In the genomic region with DNA sequence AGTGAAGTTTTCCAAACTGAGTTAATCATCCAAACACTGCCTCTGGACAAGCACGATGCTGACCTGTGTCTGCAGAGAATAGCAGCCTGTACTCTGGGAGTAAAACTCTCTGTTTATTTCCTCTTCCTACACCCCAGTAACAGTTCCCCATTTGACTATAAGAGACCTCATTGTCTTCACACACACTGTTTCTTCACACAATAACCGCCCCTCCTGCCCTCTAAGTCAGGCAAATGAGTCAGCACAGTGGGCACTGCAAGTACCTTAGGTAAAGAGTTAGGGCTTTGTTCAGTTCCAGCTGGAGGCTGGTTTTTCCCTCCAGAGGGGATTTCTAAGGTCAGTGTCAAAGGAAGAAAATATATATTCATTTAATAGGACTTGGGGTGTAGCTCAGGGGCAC, we compare ENCODE assay signal across 12 mouse cellular contexts. TPM values are rescaled to one million over a fixed set of nuclear protein-coding genes. Genes with fewer than 3 reads are reported as not detected.
DNase-seq lines count a peak whose midpoint lies in the region; ATAC-seq and TF ChIP-seq lines count a peak whose summit lies in the region.
"Had no signal": no experiment of that assay in that cellular context is flagged by ENCODE, and none has a peak within 500 bp of the region (broad histone marks: within the 10 kb centered on the region; RNA-seq: fewer than 3 reads in every experiment).

No protein-coding gene starts in this region.

- dilution Hi-C loops in CH12.LX (cut with MboI; ENCODE audit: extremely low pct_ligation_motif_present, extremely low pct_unique_long_range_greater_than_20kb, low sequenced_read_pairs), result no loop called here

- H3K9me3 ChIP-seq in liver, embryonic 16.5 days (replicated peaks; ENCODE audit: control insufficient read depth, low read length), result no peaks in the 10 kb centered on the region
- no peaks in the 10 kb centered on the region for H3K9me3 ChIP-seq in liver, embryonic 11.5 days (ENCODE audit: control insufficient read depth, low read length)
- H3K9me3 ChIP-seq in CH12.LX (replicated peaks; ENCODE audit: low read length), result no peaks in the 10 kb centered on the region
- no peaks in the 10 kb centered on the region for H3K9me3 ChIP-seq in liver, postnatal 0 days (ENCODE audit: low read length)
- no peaks in the 10 kb centered on the region for H3K9me3 ChIP-seq in forebrain, postnatal 0 days (ENCODE audit: low read length)
- H3K9me3 ChIP-seq: embryonic facial prominence, embryonic 15.5 days; hindbrain, embryonic 13.5 days had no signal

- TF ChIP-seq CTCF in CH12.LX (conservative IDR thresholded peaks at IDR 0.05 in 1 of 2, IDR thresholded peaks at IDR 0.05 in 1 of 2; ENCODE audit: low read depth in 2 of 2, low read length in 2 of 2), result no peak
- no peak for TF ChIP-seq CTCF in liver, postnatal 0 days (IDR thresholded peaks at IDR 0.05; ENCODE audit: low read depth)
- no peak for TF ChIP-seq CTCF in forebrain, postnatal 0 days (IDR thresholded peaks at IDR 0.05; ENCODE audit: low read depth)

- TF ChIP-seq RAD21 in CH12.LX (IDR thresholded peaks at IDR 0.05; ENCODE audit: low read depth, low read length), result no peak

- no peaks in the 10 kb centered on the region for H3K79me2 ChIP-seq in CH12.LX (replicated peaks; ENCODE audit: control insufficient read depth, extremely low read depth, insufficient read depth, poor library complexity, severe bottlenecking)

- H3K4me2 ChIP-seq in liver, embryonic 16.5 days (ENCODE audit: low read depth, low read length), result no peak overlapping the region
- no peak overlapping the region for H3K4me2 ChIP-seq in liver, embryonic 11.5 days
- no peak overlapping the region for H3K4me2 ChIP-seq in CH12.LX (ENCODE audit: insufficient read depth, low read depth, poor library complexity, severe bottlenecking)
- H3K4me2 ChIP-seq in liver, postnatal 0 days (ENCODE audit: low read depth, low read length), result no peak overlapping the region
- no peak overlapping the region for H3K4me2 ChIP-seq in forebrain, postnatal 0 days (ENCODE audit: low read depth)
- H3K4me2 ChIP-seq: embryonic facial prominence, embryonic 15.5 days; hindbrain, embryonic 13.5 days had no signal

- ATAC-seq in liver, embryonic 16.5 days (ENCODE audit: low read depth), result peak; percentile 47; the same call in 1 of the 2 replicates
- no peak for ATAC-seq in liver, embryonic 11.5 days (replicated peaks; ENCODE audit: low FRiP score)
- ATAC-seq in liver, postnatal 0 days, result peak; percentile 45
- ATAC-seq in CD4-positive, CD25-positive, alpha-beta regulatory T cell, adult 4 months, result no peak
- ATAC-seq in forebrain, postnatal 0 days, result no peak
- ATAC-seq: midbrain, embryonic 16.5 days had no signal

- TF ChIP-seq POLR2A in CH12.LX (IDR thresholded peaks at IDR 0.05; ENCODE audit: low read depth, low read length), result no peak

- H3K36me3 ChIP-seq in liver, embryonic 16.5 days (ENCODE audit: control insufficient read depth, insufficient read depth), result no peaks in the 10 kb centered on the region
- H3K36me3 ChIP-seq in liver, embryonic 11.5 days (ENCODE audit: control insufficient read depth, insufficient read depth, low read length), result no peaks in the 10 kb centered on the region
- no peaks in the 10 kb centered on the region for H3K36me3 ChIP-seq in CH12.LX (replicated peaks in 1 of 2; ENCODE audit: control insufficient read depth in 1 of 2, insufficient read depth in 1 of 2, low read length in 1 of 2)
- H3K36me3 ChIP-seq in liver, postnatal 0 days (replicated peaks; ENCODE audit: insufficient read depth, low read length), result no peaks in the 10 kb centered on the region
- H3K36me3 ChIP-seq in forebrain, postnatal 0 days (ENCODE audit: insufficient read depth), result no peaks in the 10 kb centered on the region
- H3K36me3 ChIP-seq: embryonic facial prominence, embryonic 15.5 days; hindbrain, embryonic 13.5 days had no signal

- H3K27me3 ChIP-seq in liver, embryonic 16.5 days (ENCODE audit: control insufficient read depth, insufficient read depth, low read depth, low read length), result no peaks in the 10 kb centered on the region
- H3K27me3 ChIP-seq in liver, embryonic 11.5 days (replicated peaks; ENCODE audit: control insufficient read depth, insufficient read depth, low read length), result no peaks in the 10 kb centered on the region
- H3K27me3 ChIP-seq in CH12.LX (replicated peaks), result no peaks in the 10 kb centered on the region
- no peaks in the 10 kb centered on the region for H3K27me3 ChIP-seq in liver, postnatal 0 days (ENCODE audit: insufficient read depth, low read length)
- no peaks in the 10 kb centered on the region for H3K27me3 ChIP-seq in forebrain, postnatal 0 days (ENCODE audit: insufficient read depth, low read length)
- H3K27me3 ChIP-seq: embryonic facial prominence, embryonic 15.5 days; hindbrain, embryonic 13.5 days had no signal

- no peak overlapping the region for H3K9ac ChIP-seq in liver, embryonic 16.5 days (ENCODE audit: low read depth, low read length)
- H3K9ac ChIP-seq in liver, embryonic 11.5 days (ENCODE audit: low read depth, low read length), result no peak overlapping the region
- no peak overlapping the region for H3K9ac ChIP-seq in CH12.LX (ENCODE audit: insufficient read depth, low read depth)
- no peak overlapping the region for H3K9ac ChIP-seq in liver, postnatal 0 days (replicated peaks)
- no peak overlapping the region for H3K9ac ChIP-seq in forebrain, postnatal 0 days
- H3K9ac ChIP-seq: embryonic facial prominence, embryonic 15.5 days; hindbrain, embryonic 13.5 days had no signal

- TF ChIP-seq EP300 in CH12.LX (IDR thresholded peaks at IDR 0.05; ENCODE audit: low read length), result no peak
- no peak for TF ChIP-seq EP300 in liver, postnatal 0 days (IDR thresholded peaks at IDR 0.05; ENCODE audit: low read depth)

- no peak for DNase-seq in liver, embryonic 11.5 days (ENCODE audit: low spot score)
- DNase-seq in CH12.LX (ENCODE audit: extremely low read depth) (peak; percentile 33), MEL-GATA-1-ER (ENCODE audit: extremely low read depth, low read depth) (peak; percentile 67)
- DNase-seq in liver, postnatal 0 days, result no peak
- no peak for DNase-seq in kidney, postnatal 14 days
- no peak for DNase-seq in forebrain, postnatal 0 days
- DNase-seq: kidney, postnatal 25 days had no signal

- H3K27ac ChIP-seq in liver, embryonic 16.5 days (ENCODE audit: low read length), result no peak overlapping the region
- no peak overlapping the region for H3K27ac ChIP-seq in liver, embryonic 11.5 days (ENCODE audit: low read depth, low read length)
- H3K27ac ChIP-seq in CH12.LX (ENCODE audit: insufficient read depth, low read depth), result no peak overlapping the region
- H3K27ac ChIP-seq in liver, postnatal 0 days (ENCODE audit: low read depth), result peak overlapping the region; percentile 51; the same call in 1 of the 2 replicates
- no peak overlapping the region for H3K27ac ChIP-seq in forebrain, postnatal 0 days (ENCODE audit: low read depth, low read length)
- H3K27ac ChIP-seq: embryonic facial prominence, embryonic 15.5 days; hindbrain, embryonic 13.5 days had no signal

- H3K4me1 ChIP-seq in liver, embryonic 16.5 days (ENCODE audit: control insufficient read depth, low read depth, low read length), result peaks cover 6% of the 10 kb centered on the region
- peaks cover 22% of the 10 kb centered on the region for H3K4me1 ChIP-seq in liver, embryonic 11.5 days (replicated peaks; ENCODE audit: control insufficient read depth, insufficient read depth, low read length)
- H3K4me1 ChIP-seq in CH12.LX (ENCODE audit: control insufficient read depth in 1 of 2, insufficient read depth in 2 of 2), result peaks cover 3 to 16% of the 10 kb centered on the region in 2 experiments
- no peaks in the 10 kb centered on the region for H3K4me1 ChIP-seq in liver, postnatal 0 days (ENCODE audit: insufficient read depth)
- H3K4me1 ChIP-seq in forebrain, postnatal 0 days (ENCODE audit: insufficient read depth), result no peaks in the 10 kb centered on the region
- H3K4me1 ChIP-seq: hindbrain, embryonic 13.5 days had no signal

- H3K4me3 ChIP-seq in liver, embryonic 16.5 days (ENCODE audit: low read depth, low read length), result no peak overlapping the region
- no peak overlapping the region for H3K4me3 ChIP-seq in liver, embryonic 11.5 days (ENCODE audit: low read depth, low read length)
- no peak overlapping the region for H3K4me3 ChIP-seq in CH12.LX (replicated peaks in 1 of 3; ENCODE audit: low read depth in 2 of 3, low read length in 2 of 3, poor library complexity in 1 of 3)
- no peak overlapping the region for H3K4me3 ChIP-seq in liver, postnatal 0 days (ENCODE audit: low read depth, low read length)
- no peak overlapping the region for H3K4me3 ChIP-seq in forebrain, postnatal 0 days (ENCODE audit: low read depth, low read length)
- H3K4me3 ChIP-seq: embryonic facial prominence, embryonic 15.5 days; hindbrain, embryonic 13.5 days had no signal

- WGBS in liver, embryonic 16.5 days (ENCODE audit: insufficient replicate concordance), result 31% methylated on average over 2 of the region's 2 CpGs
- 37% methylated on average over 2 of the region's 2 CpGs for WGBS in liver, embryonic 11.5 days
- WGBS in liver, postnatal 0 days (ENCODE audit: insufficient replicate concordance), result 30% methylated on average over 2 of the region's 2 CpGs
- 35% methylated on average over 2 of the region's 2 CpGs for WGBS in forebrain, postnatal 0 days

- in situ Hi-C loops in CH12.LX (cut with MboI; ENCODE audit: low pct_ligation_motif_present, low pct_unique_long_range_greater_than_20kb, low sequenced_read_pairs), result no loop called here

TF ChIP-seq in CH12.LX, 34 proteins besides CTCF, POLR2A, EP300 and RAD21 (continues in another document):
- TF ChIP-seq POLR2AphosphoS2 (IDR thresholded peaks at IDR 0.05; ENCODE audit: low read depth, low read length), result no peak
- TF ChIP-seq MEF2A (IDR thresholded peaks at IDR 0.05; ENCODE audit: borderline replicate concordance, low read depth, low read length), result no peak
- TF ChIP-seq BHLHE40 (IDR thresholded peaks at IDR 0.05; ENCODE audit: low read depth, low read length), result no peak
- no peak for TF ChIP-seq JUN (IDR thresholded peaks at IDR 0.05; ENCODE audit: insufficient read depth, low read depth, low read length)
- TF ChIP-seq ZNF384 (IDR thresholded peaks at IDR 0.05; ENCODE audit: low read depth, low read length), result no peak
- no peak for TF ChIP-seq TBP (conservative IDR thresholded peaks at IDR 0.05; ENCODE audit: low read depth, low read length)
- no peak for TF ChIP-seq ZMIZ1 (IDR thresholded peaks at IDR 0.05; ENCODE audit: low read depth, low read length)
- TF ChIP-seq MAX (IDR thresholded peaks at IDR 0.05; ENCODE audit: low read length), result no peak

RNA-seq across cellular contexts. Expression of a gene that starts 32.9 kb away (rescaled TPM):
- polyA plus RNA-seq in liver, embryonic 16.5 days (2015; fragmentation: Nextera tagmentation; extraction: Ambion mirVana), result 20.9 and 21.9 TPM in 2 replicates
- 38.7 and 41.1 TPM in 2 replicates for polyA plus RNA-seq in liver, embryonic 11.5 days (2014; fragmentation: Nextera tagmentation; extraction: Ambion mirVana)
- total RNA-seq in CH12.LX (2012; rRNA removed) (53.1 and 60.1 TPM in 2 replicates), CH12.LX (2014; rRNA removed) (13.4 and 17.6 TPM in 2 replicates)
- 32.2 and 127 TPM in 2 replicates for polyA plus RNA-seq in CH12.LX (2012; ENCODE audit: insufficient read length, low read depth)
- 28.0 and 29.7 TPM in 2 replicates for polyA plus RNA-seq in liver, postnatal 0 days (2015; fragmentation: Nextera tagmentation; extraction: Ambion mirVana)
- polyA plus RNA-seq in CD4-positive, CD25-positive, alpha-beta regulatory T cell, adult 4 months (2017; shearing (Covaris generic)), result 100 to 1,000 TPM; 684 to 751 TPM
- total RNA-seq in forebrain, postnatal 0 days (2014; rRNA removed), result 0.54 and 0.95 TPM in 2 replicates
- polyA plus RNA-seq in forebrain, postnatal 0 days (2015; fragmentation: Nextera tagmentation; extraction: Ambion mirVana), result 1.9 and 2.2 TPM in 2 replicates

Comparison
In these comparisons a context has a peak if more than half of its experiments do, and no peak if none do; other contexts are left out.
1. ATAC-seq: peak in liver, embryonic 16.5 days (single experiment) and liver, postnatal 0 days (single experiment); none in liver, embryonic 11.5 days (single experiment), CD4-positive, CD25-positive, alpha-beta regulatory T cell, adult 4 months (single experiment) and forebrain, postnatal 0 days (single experiment).
2. DNase-seq: peak in CH12.LX (single experiment) and MEL-GATA-1-ER (single experiment); none in liver, embryonic 11.5 days (single experiment), liver, postnatal 0 days (single experiment), kidney, postnatal 14 days (single experiment) and forebrain, postnatal 0 days (single experiment).